Mouse (Mus musculus): ENCODE results near the gene Lsm14a.

- TF ChIP-seq EP300 (IDR thresholded peaks at IDR 0.05; ENCODE audit: low read depth) (no peak), CTCF (IDR thresholded peaks at IDR 0.05; ENCODE audit: low read depth) (no peak)
Measured at GRCm38 (mm10) chr7:34380311-34380710, 12.8 kb downstream of the Lsm14a start.
